Mouse (Mus musculus) left cerebral cortex, adult 9 months (tissue): ENCODE data around the gene Lilra5.
"Not testable (repeated sequence)": the region's sequence is repeated elsewhere in the genome, so short reads cannot be mapped to it uniquely, and the experiment has no call there.

Experiments
- DNase-seq, 2 experiments: peaks; one replicate each; pipeline ENCODE4 v3.0.0; 2022; ENCODE audit warnings: low spot score in 2 of 2

Lilra5 gene

DNA sequence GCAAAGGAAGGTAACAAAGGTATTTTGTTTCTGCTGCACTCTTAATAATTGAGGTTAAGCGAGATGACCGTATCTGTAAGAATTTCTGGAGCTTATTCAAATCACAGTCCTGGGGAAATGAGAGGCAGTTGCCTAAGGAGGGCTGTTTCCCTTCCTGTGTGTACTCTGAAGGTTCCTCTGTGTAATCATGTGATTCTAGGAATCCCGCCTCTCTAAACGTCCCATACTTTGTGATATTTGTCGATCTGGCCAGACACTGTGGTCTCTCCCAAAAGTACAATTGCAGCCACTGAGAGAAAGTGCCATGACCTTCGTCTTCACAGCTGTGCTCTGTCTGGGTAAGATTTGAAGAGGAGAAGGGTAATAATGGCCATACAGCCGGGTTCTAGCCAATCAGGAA lies at the start of gene Lilra5:
Lilra5 (plus strand) TSS at position 301 of the 400 bp plus-strand sequence.
- DNase-seq, result no peak

- DNase-seq, result no peak
Measured at GRCm38 (mm10) chr7:4207126-4207525, 30.4 kb upstream of the Lilra5 start.

GRCm38 (mm10) chr7:4208626-4209025 lies 28.9 kb upstream of the Lilra5 start:
- no peak for DNase-seq

DNA sequence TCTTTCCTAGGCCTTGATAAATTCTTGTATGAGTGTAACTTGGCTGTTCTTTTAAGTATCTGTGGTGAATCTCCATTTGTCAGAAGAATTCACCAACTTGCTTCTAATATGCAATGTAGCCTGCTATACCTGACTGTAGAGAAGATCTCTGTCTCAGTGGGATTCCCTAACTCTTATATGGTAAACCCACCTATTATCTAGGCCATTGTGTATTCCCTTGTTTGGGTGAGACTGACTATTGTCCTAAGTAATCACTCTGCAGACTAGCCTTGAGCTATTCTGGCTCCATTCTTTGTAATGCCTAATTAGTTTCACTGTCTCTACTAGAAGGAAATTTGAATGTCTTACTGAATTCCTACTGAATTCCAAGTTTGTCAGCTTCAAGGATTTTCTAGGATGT lies 24.1 kb upstream of the Lilra5 start:
- not testable (repeated sequence) for DNase-seq

- DNase-seq, result no peak
Measured at GRCm38 (mm10) chr7:4215396-4215795, 22.2 kb upstream of the Lilra5 start.

- DNase-seq, result no peak
Measured at GRCm38 (mm10) chr7:4215805-4216204, 21.7 kb upstream of the Lilra5 start.

GRCm38 (mm10) chr7:4235536-4235935 lies 2.0 kb upstream of the Lilra5 start:
- DNase-seq, result peak in 1 of 2 experiments; percentile 1

- no peak for DNase-seq
Measured at GRCm38 (mm10) chr7:4239038-4239721, 1.6 kb downstream of the Lilra5 start.

- DNase-seq, result not testable (repeated sequence)
Measured at GRCm38 (mm10) chr7:4251211-4251610, 13.7 kb downstream of the Lilra5 start.

- not testable (repeated sequence) for DNase-seq
Measured at GRCm38 (mm10) chr7:4256060-4256459, 18.5 kb downstream of the Lilra5 start.

- DNase-seq, result not testable (repeated sequence)
Measured at GRCm38 (mm10) chr7:4260521-4260920, 23.0 kb downstream of the Lilra5 start.

- DNase-seq, result not testable (repeated sequence)
Measured at GRCm38 (mm10) chr7:4272106-4272505, 34.6 kb downstream of the Lilra5 start.

DNA sequence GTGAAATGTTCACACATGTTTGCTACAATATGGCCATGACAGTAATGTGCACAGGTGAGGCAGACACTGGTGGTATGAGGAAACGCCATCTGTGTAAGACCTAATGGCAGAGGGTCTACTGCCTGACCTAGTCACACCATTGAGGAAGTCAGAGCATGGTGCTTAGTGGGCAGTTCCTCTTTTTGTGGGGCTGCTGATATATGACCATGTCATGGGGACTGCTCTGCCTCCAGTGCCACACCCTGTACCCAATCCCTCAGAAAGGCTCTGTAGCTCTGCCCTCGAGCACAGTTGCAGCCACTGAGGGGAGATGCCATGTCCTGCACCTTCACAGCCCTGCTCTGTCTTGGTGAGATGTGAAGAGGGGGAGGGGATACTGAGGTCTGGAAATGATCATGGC lies 36.3 kb downstream of the Lilra5 start:
- not testable (repeated sequence) for DNase-seq

DNA sequence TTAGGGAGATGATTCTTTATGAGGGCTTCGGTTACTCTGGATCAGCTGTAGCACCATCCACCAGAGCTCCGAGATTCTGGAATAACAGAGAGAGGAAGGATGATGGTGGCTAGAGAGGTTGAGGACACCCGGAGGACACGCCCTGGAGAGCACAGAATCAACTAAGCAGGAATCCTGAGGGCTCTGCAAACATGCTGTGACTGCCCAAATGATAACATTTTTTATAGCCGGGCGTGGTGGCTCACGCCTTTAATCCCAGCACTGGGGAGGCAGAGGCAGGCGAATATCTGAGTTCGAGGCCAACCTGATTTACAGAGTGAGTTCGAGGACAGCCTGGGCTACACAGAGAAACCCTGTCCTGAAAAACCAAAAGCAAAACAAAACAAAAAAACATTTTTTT lies 37.9 kb downstream of the Lilra5 start:
- DNase-seq, result not testable (repeated sequence)

DNA sequence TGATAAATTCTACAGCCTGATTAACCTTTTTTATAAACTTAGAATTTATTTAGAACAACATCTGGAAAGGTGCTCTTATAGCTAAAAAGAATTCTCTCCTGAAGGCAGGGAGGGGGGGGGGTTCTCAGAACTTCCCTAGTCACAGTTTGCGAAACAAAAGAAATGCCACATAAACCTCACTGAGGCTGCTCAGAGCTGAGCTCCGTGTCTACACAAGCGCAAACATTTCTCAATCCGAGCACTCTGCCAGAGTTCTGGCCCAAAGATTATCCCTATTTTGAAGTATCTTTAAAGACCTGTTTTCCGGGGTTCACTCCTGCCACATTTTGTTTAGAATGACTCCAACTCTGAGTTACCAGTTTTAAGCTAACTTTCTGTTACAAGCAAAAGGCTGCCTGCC lies 55.1 kb downstream of the Lilra5 start:
- no peak for DNase-seq
